Mouse (Mus musculus) lung, postnatal 0 days (tissue): ENCODE results near the gene Gla.

Source experiments
- CTCF ChIP-seq: IDR thresholded peaks from 2 replicates; pipeline ENCODE4 v1.5.1; 2016; ENCODE audit warnings: antibody characterized with exemption, mild to moderate bottlenecking
- EP300 ChIP-seq: IDR thresholded peaks from 2 replicates; pipeline ENCODE4 v1.6.1; 2016; ENCODE audit warnings: antibody characterized with exemption, mild to moderate bottlenecking, control low read depth

- TF ChIP-seq CTCF (no peak), EP300 (no peak)
Measured at GRCm38 (mm10) chrX:134577896-134578295, 23.0 kb downstream of the Gla start.
